Mouse (Mus musculus): ENCODE measurements around the gene Fads3.

GRCm38 (mm10) chr19:10060783-10061590 is 19.6 kb downstream of the Fads3 start:
- TF ChIP-seq CTCF (conservative IDR thresholded peaks at IDR 0.05; ENCODE audit: low read length): no peak
- TF ChIP-seq POU5F1 (IDR thresholded peaks at IDR 0.05; ENCODE audit: borderline replicate concordance, low read length): no peak
- no peak for TF ChIP-seq NANOG (IDR thresholded peaks at IDR 0.05; ENCODE audit: borderline replicate concordance, low read length)

Data from E14TG2a.4 (cell line).